Mouse (Mus musculus): ENCODE measurements around the gene Uroc1.

DNA sequence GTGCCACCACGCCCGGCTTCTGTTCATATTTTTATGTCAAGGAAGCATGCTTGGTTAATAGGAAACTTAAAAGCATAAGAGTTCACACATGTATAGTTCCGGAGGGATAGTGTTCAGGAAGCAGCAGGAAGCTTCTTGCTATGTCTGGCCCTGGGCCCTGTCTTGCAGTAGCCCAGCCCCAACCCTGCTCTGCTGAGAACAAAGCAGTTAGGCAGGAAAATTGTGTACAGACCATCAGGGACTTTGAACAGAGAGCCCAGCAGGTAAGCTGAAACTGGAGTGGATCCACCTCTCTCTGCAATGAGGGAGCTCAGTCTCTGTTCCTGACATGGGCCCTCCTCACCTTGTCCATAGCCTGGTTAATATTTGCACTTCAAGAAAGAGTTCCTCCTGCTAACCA is 64.2 kb downstream of the Uroc1 start:
- TF ChIP-seq CTCF (IDR thresholded peaks at IDR 0.05; ENCODE audit: borderline replicate concordance, extremely low read depth, insufficient read depth, insufficient read length) (no peak), POLR2A (IDR thresholded peaks at IDR 0.05; ENCODE audit: borderline replicate concordance, extremely low read depth, insufficient read depth, insufficient read length, poor library complexity, severe bottlenecking) (no peak)

Data from brain, embryonic 14.5 days (tissue).